Mouse (Mus musculus): ENCODE measurements around the gene 1700001J03Rik.
"Not testable (repeated sequence)": the region's sequence is repeated elsewhere in the genome, so short reads cannot be mapped to it uniquely, and the experiment has no call there.

GRCm38 (mm10) chr5:146158326-146158725 lies 26.8 kb downstream of the 1700001J03Rik start:
- TF ChIP-seq MAFK (IDR thresholded peaks at IDR 0.05; ENCODE audit: insufficient read depth, low read depth, low read length); HCFC1 (IDR thresholded peaks at IDR 0.05; ENCODE audit: borderline replicate concordance, insufficient read depth, low read length): not testable (repeated sequence)

All from ES-E14 (cell line).